Mouse (Mus musculus) embryonic stem cell, embryonic (primary cell): ENCODE results near the gene Rab31.

Experiments used
- CTCF ChIA-PET, 4 experiments: fragments of 300-600 bp in 2 of 4; fragments of 350-600 bp in 2 of 4; sonication (Branson Sonifier 250); formaldehyde crosslinking; loops; one replicate each; lab custom pipeline; 2022; ENCODE audit warnings: inconsistent platforms in 2 of 4; lab: Charles Lee
- POLR2A ChIA-PET, 4 experiments: fragments of 300-600 bp in 2 of 4; fragments of 350-600 bp in 2 of 4; sonication (Branson Sonifier 250); formaldehyde crosslinking; loops; one replicate each; lab custom pipeline; 2022; ENCODE audit warnings: antibody characterized with exemption in 4 of 4, inconsistent platforms in 1 of 4; lab: Charles Lee

The Rab31 gene

DNA sequence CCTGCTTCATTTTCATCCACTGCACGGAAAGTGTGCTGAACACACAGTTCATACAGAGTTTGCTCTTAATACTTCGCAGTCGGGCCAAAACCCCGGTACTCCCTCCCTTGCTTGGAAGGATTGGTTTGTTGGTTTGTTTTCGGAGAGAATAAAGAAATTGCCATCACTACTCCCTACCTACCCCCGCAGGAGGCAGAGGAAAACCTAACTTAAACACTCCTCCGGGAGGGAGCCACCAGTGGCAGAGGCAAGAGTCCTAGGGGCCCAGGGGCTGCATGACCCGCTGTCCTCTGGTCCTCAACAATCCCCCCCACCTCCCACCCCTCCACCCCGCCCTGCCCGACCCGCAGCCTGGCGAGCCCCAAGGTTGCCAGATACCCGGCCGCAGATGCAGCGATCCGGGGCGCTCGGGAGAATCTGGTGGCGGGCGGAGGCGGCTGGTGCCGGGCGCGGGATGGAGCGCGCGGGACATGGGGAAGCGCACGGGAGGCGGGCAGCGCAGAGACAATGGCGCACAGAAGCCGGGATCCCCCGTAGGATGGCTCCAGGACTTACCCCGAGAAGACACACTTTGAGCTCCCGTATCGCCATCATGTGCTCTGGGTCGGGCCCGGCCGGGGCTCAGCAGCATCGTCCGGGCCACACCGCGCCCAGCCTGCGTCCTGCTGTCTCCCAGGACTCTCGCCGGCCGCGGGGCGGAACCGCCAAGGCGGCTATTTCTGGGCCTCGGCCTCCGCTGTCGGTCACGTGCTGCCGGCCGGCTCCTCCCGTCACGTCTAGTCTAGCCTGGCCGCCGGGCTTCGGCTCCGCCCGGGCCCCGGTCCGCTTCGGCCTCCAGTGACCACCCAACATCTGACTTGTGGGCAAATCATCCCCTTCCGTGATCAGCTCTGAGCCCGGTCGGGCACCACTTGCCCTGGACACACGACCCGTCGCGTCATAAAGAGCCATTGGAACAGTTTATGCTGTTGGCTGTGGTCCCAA, at the start of gene Rab31:
Gene Rab31 (minus strand): TSS at position 802 of the 984 bp plus-strand sequence.
- ChIA-PET CTCF (interaction anchor here in 2 of 4 experiments (0.6 to 1.4 kb wide), 2 partner anchors 8 to 312 kb away, joined by 3 read pairs; no protein-coding TSS in a partner anchor), POLR2A (interaction anchor here in 2 of 4 experiments (0.6 to 3.5 kb wide), 7 partner anchors 9 to 338 kb away, joined by 3 to 16 read pairs (median 3); partner anchors contain the start of gene Vapa (in 1 of the 2))

DNA sequence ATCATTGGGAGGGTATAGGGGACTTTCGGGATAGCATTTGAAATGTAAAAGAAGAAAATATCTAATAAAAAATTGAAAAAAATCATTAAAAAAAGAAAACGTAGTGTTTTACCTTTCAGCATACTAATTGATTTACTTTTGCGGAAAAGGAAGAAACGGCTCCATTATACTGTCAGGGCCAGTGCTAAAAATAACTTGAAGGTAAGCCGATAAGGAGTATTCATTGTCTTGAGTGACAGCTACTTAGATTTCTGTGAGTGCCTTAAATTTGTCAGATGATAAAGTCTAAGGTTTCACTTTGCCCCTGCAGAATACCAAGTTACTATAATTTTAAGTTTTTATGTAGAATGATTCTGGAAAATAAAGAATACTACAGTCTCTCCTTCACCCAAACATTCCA, 47.6 kb upstream of the Rab31 start:
- ChIA-PET CTCF (no interaction called here), POLR2A (interaction anchor here in 1 of 4 experiments (0.6 to 1.2 kb wide), 3 partner anchors 34 to 207 kb away, joined by 3 read pairs; partner anchors contain the start of gene Vapa)

DNA sequence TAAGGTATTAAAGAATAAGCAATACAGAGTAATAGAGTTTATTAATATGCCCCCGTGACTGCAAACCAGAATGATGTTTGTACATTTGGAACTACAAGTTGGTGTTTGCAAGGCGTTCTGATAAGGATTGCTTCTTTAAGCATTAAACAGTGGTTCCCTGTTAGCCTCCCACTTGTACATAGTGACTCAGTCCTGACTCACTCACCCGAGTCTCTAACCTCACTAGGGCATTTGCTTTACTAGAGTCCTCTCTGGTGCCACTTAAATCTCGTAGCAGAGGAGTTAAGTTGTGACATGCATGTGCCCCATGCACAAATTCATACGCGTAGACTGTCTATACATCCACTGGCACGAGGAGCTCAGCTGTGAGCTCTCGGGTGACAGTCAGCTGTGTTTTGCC, 41.2 kb upstream of the Rab31 start:
- POLR2A ChIA-PET = no interaction called here
- CTCF ChIA-PET = interaction anchor here in 1 of 4 experiments (0.6 kb wide), 1 partner anchor 25 kb away, joined by 3 read pairs; no protein-coding TSS in a partner anchor

DNA sequence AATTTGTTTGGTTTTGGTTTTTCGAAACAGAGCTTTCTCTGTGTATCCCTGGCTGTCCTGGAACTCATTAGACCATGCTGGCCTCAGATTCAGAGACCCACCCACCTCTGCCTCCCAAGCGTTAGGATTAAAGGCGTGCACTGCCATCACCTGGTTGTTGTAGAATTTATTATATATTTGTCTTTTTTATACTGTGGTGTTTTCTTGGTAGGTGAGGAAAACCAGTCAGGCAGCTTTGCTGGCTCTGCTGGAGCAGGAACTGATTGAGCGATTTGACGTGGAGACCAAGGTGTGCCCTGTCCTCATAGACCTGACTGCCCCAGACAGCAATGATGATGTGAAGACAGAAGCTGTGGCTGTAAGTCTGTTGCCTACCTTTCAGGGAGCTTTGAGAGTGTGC, 38.5 kb upstream of the Rab31 start:
- CTCF ChIA-PET = interaction anchor here in 1 of 4 experiments (1.1 kb wide), 1 partner anchor 326 kb away, joined by 3 read pairs; no protein-coding TSS in a partner anchor
- POLR2A ChIA-PET = interaction anchor here in 2 of 4 experiments (0.8 to 1.5 kb wide), 3 partner anchors 10 to 198 kb away, joined by 3 to 4 read pairs (median 3); partner anchors contain the start of gene Vapa (in 1 of the 2)

DNA sequence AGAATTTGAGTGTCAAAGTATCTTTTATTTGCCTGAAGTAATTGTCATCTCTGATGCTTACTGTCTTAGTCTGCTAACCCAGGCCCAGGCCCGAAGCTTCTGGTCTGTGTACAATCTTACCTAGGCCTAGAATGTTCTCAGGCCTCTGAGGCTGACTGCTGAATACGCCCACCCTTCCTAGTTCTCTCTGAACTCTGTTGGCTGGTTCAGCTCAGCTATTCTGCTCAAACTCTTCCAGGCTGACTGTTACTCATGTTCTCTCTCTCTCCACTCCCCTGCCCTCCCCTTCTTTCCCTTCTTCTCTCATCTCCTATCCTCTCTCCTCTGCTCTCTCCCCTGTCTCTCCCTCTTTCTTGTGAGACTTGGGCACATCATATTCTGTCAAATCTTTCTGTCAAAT, 33.9 kb upstream of the Rab31 start:
- ChIA-PET POLR2A (interaction anchor here in 2 of 4 experiments (0.7 to 1.3 kb wide), 5 partner anchors 12 to 68 kb away, joined by 3 read pairs; no protein-coding TSS in a partner anchor), CTCF (interaction anchor here in 1 of 4 experiments (0.7 kb wide), 1 partner anchor 54 kb away, joined by 3 read pairs; no protein-coding TSS in a partner anchor)

DNA sequence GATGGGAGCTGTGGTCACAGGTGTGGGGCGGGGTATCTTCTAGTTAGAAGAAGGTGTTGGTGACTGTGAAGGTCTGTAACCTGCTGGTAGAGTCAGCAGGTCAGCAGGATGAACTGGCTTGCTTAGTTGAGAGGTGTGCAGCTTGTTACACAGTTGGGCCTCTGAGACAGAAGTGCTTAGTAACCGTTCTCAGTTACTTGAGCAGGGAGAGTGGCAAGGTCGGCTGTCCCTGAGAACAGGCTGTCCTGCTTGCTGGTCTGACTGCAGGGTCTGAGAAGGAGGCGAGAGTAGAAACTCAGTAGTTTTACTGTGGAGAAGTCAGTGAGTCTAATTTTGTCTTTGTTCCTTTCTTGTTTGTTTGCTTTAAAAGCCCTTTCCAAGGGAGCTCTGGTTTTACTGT, 33.4 kb upstream of the Rab31 start:
- POLR2A ChIA-PET = interaction anchor here in 2 of 4 experiments (0.9 to 1.3 kb wide), 3 partner anchors 11 to 68 kb away, joined by 3 read pairs; no protein-coding TSS in a partner anchor
- CTCF ChIA-PET = interaction anchor here in 1 of 4 experiments (0.7 kb wide), 1 partner anchor 54 kb away, joined by 3 read pairs; no protein-coding TSS in a partner anchor

DNA sequence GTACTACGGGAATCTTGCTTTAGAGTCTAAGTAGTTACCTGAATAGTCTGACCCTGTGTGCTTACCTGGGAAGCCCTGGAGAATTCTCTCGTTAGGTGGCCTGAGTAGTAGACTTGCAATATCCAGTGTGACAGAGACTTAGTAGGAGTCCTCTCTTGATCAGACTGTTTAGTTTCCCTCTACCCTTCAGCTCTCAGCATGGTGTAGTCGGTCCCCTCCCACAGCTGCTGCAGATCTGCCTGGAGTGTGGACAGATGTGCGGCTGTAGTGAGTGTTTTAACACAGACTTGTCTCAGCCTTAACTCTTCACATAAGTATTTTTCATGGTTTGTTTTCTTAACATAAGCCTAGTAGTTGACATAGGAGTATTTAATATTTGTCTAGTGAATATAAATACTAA, 29.5 kb upstream of the Rab31 start:
- ChIA-PET CTCF (interaction anchor here in 2 of 4 experiments (0.6 to 1.1 kb wide), 2 partner anchors 61 to 228 kb away, joined by 3 to 4 read pairs; no protein-coding TSS in a partner anchor), POLR2A (interaction anchor here in 3 of 4 experiments (0.5 to 2.3 kb wide), 5 partner anchors 10 to 1526 kb away, joined by 4 to 13 read pairs (median 5); no protein-coding TSS in a partner anchor)

DNA sequence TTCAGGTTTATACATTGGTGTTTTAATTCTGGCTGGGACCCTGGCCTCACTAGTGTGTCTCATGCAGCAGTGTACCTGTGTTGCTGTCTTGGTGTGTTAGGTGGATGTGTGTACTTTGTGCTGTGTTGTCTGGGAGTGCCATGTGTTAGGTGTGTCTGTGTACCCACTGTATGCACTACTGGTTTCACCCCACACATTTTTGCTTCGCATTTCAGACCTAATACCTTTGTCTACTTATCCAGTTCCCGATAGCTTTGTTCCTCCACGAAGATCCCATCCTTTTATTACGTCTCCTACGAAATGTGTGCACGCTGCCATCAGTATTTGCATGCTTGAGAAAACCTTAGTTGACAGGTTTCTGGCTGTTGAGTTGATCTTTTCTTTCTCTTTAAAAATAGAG, 27.9 kb upstream of the Rab31 start:
- CTCF ChIA-PET = interaction anchor here in 1 of 4 experiments (1.0 kb wide), 1 partner anchor 14 kb away, joined by 3 read pairs; no protein-coding TSS in a partner anchor

DNA sequence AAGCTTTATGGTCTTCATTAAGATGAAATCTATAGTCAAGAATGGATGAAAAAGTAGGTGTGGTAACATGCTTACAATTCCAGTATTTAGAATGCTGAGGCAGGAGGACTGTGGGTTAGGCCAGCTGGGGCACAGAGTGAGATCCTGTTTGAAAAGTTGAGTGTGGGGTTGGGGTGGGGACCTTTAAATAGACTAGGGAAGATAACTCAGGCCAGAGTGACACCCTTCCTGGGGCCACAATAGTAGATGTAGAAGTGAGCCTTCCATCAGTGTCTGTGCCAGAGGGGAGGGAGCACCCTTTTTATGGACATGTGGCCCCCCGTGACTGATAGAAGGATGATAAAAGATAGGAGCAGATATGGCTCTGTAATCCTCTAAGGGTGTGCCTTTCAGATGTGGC, 26.8 kb upstream of the Rab31 start:
- ChIA-PET POLR2A (interaction anchor here in 1 of 4 experiments (0.9 to 1.5 kb wide), 2 partner anchors 10 to 46 kb away, joined by 3 read pairs; no protein-coding TSS in a partner anchor), CTCF (no interaction called here)

More for the DNA sequence above, 27.9 kb upstream of the Rab31 start:
- POLR2A ChIA-PET = interaction anchor here in 2 of 4 experiments (0.9 to 1.5 kb wide), 3 partner anchors 11 to 19 kb away, joined by 3 to 4 read pairs (median 3); no protein-coding TSS in a partner anchor

DNA sequence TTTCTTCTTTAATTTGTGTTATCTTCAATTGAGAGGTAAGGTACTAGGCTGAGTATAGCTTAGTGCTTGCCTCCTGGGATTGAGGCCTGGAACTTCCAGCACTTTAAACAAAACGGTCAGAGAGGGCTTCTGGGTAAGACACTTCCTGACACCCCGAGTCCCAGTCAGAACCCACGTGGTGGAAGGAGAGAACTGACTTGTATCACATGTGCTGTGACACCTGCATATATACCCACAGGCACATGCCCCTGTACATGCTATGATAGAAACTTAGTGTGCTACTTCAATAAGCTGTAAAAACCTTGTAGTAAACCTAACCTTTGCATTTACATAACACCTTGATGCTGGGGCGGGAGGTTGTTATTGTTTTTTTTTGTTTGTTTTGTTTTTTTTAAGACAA, 25.9 kb upstream of the Rab31 start:
- ChIA-PET CTCF (no interaction called here), POLR2A (interaction anchor here in 1 of 4 experiments (1.0 to 2.8 kb wide), 5 partner anchors 9 to 279 kb away, joined by 3 to 13 read pairs (median 3); partner anchors contain the start of gene Ankrd12)

DNA sequence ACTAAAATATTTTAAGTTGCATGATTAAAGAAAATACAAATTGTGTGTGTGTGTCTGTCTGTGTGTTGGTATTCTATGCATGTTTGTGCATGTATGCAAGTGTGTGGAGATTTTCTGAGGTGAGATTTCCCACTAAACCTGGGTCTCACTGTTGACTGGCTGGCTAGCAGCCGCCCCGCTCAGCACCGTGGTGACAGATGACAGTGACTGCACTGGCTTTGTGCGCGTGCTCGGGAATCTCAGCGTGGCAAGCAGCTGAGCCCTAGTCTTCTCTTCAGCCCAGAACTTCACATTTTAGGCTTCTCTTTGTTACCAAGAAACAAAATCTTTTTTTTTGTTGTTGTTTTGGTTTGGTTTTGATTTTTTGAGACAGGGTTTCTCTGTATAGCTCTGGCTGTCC, 23.5 kb upstream of the Rab31 start:
- POLR2A ChIA-PET = interaction anchor here in 3 of 4 experiments (0.6 to 1.2 kb wide), 4 partner anchors 10 to 266 kb away, joined by 3 read pairs; no protein-coding TSS in a partner anchor
- CTCF ChIA-PET = interaction anchor here in 2 of 4 experiments (0.6 to 1.1 kb wide), 2 partner anchors 31 to 69 kb away, joined by 3 read pairs; no protein-coding TSS in a partner anchor

DNA sequence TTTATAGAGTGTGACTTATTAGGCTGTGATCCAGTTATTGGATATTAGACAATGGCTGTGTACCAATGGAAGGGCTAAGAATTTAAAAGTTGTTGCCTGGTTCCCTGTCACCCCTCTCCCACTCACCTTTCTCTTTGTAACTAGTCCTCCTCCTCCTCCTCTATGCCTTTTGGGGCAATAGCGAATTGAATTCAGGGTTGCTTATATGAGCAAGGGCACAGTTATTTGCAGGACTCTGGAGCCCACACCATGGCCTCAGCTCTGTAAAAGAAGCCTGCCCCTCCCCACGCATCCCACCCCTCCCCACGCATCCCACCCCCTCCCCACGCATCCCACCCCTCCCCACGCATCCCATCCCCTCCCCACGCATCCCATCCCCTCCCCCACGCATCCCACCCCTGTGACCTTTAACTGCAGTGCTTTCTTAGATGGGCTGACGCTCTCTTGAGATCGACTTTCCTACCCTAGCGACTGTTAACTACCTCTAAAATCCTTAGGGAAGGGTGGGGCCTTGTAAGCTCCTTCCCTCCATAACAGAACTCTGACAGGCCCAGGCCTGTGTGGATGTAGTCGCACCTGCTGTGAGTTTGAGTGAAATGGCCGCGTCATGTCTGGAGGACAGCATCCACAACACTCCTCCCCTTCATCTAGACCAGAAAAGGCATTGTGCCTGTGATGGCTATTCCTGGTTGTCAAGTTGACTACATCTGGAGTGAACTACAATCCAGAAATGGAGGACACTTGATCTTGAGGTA, 21.7 kb upstream of the Rab31 start:
- CTCF ChIA-PET = interaction anchor here in 2 of 4 experiments (0.6 to 1.0 kb wide), 2 partner anchors 20 to 68 kb away, joined by 3 read pairs; no protein-coding TSS in a partner anchor
- POLR2A ChIA-PET = interaction anchor here in 2 of 4 experiments (0.6 to 1.4 kb wide), 8 partner anchors 8 to 134 kb away, joined by 3 to 6 read pairs (median 3); no protein-coding TSS in a partner anchor

DNA sequence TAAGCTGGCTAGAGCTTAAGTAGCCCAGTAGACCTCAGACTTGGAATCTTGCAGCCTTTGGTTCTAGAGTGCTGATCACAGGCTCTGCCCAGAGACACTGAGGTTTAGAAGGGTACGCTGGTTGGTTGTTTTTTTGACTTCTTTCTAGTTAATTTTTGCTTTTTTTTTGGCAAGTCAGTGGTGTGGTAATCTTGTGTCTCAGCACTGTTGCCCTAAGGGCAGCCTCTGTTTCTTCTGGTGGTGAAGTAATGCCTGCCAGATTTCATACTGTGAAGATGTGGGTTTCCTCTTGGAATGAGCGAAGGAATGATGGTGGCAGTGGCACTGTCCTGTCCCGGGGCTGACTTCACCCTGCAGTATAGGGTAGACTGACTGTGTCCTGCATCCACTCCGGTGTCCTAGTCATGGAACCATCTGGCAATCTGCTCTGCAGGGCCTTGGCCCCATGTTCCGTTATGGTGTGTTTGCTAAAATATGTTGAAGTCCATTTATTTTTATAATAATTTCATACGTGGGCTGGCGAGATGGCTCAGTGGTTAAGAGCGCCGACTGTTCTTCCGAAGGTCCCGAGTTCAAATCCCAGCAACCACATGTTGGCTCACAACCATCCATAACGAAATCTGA, 20.9 kb upstream of the Rab31 start:
- CTCF ChIA-PET = interaction anchor here in 1 of 4 experiments (0.6 kb wide), 1 partner anchor 19 kb away, joined by 3 read pairs; no protein-coding TSS in a partner anchor

DNA sequence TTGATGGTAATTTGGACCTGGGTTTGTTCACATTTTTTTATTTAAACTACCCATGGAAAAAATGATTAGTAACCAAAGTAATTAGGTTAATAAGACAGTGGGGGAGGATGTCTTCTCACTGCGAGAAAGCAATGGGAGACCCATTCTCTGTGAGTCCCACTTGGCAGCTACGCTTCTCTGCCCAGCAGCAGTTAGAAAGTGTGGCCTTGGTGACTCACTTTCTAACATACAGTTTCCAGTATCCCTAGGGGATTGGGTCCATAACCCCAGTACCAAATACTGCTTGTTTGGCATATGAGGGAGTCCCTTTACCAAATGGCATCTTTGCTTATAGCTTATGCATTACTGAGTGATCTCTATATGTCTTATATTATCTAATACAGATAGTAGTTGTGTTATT, 18.6 kb upstream of the Rab31 start:
- CTCF ChIA-PET = no interaction called here

More for the DNA sequence above, 20.9 kb upstream of the Rab31 start:
- POLR2A ChIA-PET = interaction anchor here in 1 of 4 experiments (0.9 kb wide), 1 partner anchor 14 kb away, joined by 4 read pairs; no protein-coding TSS in a partner anchor

DNA sequence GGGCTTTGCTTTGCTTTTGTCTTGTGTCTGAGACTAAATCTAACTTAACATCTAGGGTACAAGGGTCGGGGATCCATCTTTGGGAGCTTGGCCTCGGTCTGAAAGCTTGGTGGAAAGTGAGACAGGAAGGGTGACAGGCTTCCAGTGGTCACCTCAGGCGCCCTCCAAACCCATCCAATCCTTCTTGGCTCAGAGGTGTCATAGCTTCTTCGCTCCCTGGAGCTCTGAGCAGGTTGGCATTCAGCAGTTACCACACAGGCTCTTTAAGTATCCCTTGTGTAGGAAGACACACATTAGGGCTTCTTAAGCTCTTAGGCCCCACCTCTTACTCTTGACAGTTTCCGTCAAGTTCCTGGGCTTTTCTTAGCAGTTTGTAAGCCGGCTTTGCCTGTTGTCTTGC, 17.0 kb upstream of the Rab31 start:
- ChIA-PET CTCF (interaction anchor here in 2 of 4 experiments (0.6 to 1.3 kb wide), 7 partner anchors 10 to 343 kb away, joined by 3 to 11 read pairs (median 3); no protein-coding TSS in a partner anchor), POLR2A (interaction anchor here in 3 of 4 experiments (0.8 to 7.3 kb wide), 16 partner anchors 8 to 178 kb away, joined by 3 to 50 read pairs (median 3); partner anchors contain the start of genes Vapa (in 2 of the 3) and Ppp4r1 (in 1 of the 3))

More for the DNA sequence above, 18.6 kb upstream of the Rab31 start:
- POLR2A ChIA-PET = interaction anchor here in 1 of 4 experiments (1.4 to 7.3 kb wide), 3 partner anchors 12 to 178 kb away, joined by 3 to 50 read pairs (median 7); partner anchors contain the start of genes Ppp4r1 and Vapa
